Mouse (Mus musculus): Measurements from ENCODE around the gene Atf7. TPM values are rescaled to one million over a fixed set of nuclear protein-coding genes. Genes with fewer than 3 reads are reported as not detected.

Atf7 gene
- polyA plus RNA-seq, 1 experiment from 2014 or later = 15.0 TPM

DNA sequence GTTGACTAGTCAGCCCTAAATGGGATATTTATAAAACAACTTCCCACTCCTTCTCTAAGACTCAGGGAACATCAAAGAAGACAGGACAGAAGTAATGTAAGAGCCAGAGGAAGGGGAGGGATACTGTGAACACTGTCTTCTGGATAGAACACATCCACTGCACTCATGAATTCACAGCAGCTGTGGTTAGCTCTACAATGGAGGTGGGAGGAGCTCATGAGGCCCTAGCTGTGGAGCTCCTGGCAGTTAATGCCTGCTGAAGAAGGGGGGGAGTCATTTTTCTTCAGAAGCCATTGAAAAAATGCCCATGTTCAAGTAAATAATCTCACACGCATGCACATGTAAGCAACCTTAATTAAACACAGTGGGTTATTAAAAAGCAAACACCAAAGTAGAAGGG lies 48.3 kb downstream of the Atf7 start:
- no peaks in the 10 kb centered on the region for H3K27me3 ChIP-seq (replicated peaks; ENCODE audit: control insufficient read depth, insufficient read depth, low read length)
- no peak for ATAC-seq
- no peak for TF ChIP-seq CTCF (IDR thresholded peaks at IDR 0.05; ENCODE audit: low read depth)
- no peak overlapping the region for H3K4me2 ChIP-seq (replicated peaks; ENCODE audit: low read depth)
- H3K4me1 ChIP-seq (replicated peaks; ENCODE audit: control insufficient read depth, insufficient read depth, low read length) = no peaks in the 10 kb centered on the region
- H3K9me3 ChIP-seq (ENCODE audit: control insufficient read depth) = no peaks in the 10 kb centered on the region
- no peak overlapping the region for H3K27ac ChIP-seq (ENCODE audit: low read depth, low read length)
- 89% methylated on average over 1 of the region's 1 CpGs for WGBS
- H3K9ac ChIP-seq (ENCODE audit: low read depth, low read length) = no peak overlapping the region
- no peaks in the 10 kb centered on the region for H3K36me3 ChIP-seq (ENCODE audit: control insufficient read depth, insufficient read depth)
- no peak overlapping the region for H3K4me3 ChIP-seq (ENCODE audit: low read depth, low read length)

DNA sequence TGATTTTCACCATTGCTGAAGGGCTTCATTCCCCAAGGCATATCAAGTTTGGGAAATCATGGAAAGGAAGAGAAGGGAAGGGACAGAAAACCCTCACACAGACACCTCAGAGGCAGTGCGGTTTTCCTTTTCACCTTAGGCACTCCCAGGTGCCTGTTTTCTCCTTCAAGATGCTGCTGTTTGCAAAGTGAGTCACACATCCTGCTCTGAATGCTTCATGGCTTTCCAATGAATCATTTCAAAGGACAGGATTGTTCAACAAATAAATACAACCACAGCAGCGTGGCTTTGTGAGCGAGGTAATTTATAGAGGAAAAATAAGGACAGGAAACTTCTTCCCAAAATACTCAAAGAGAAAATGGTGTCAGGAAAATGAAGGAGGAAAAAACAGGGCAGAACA lies 53.2 kb downstream of the Atf7 start:
- Histone ChIP-seq H3K27ac (ENCODE audit: low read depth, low read length) (no peak overlapping the region), H3K9me3 (ENCODE audit: control insufficient read depth) (no peaks in the 10 kb centered on the region), H3K36me3 (ENCODE audit: control insufficient read depth, insufficient read depth) (no peaks in the 10 kb centered on the region), H3K4me3 (ENCODE audit: low read depth, low read length) (no peak overlapping the region), H3K4me2 (replicated peaks; ENCODE audit: low read depth) (no peak overlapping the region), H3K9ac (ENCODE audit: low read depth, low read length) (no peak overlapping the region), H3K4me1 (replicated peaks; ENCODE audit: control insufficient read depth, insufficient read depth, low read length) (no peaks in the 10 kb centered on the region), H3K27me3 (replicated peaks; ENCODE audit: control insufficient read depth, insufficient read depth, low read length) (no peaks in the 10 kb centered on the region)
- 51% methylated on average over 3 of the region's 3 CpGs for WGBS
- ATAC-seq = no peak
- TF ChIP-seq CTCF (IDR thresholded peaks at IDR 0.05; ENCODE audit: low read depth) = no peak

DNA sequence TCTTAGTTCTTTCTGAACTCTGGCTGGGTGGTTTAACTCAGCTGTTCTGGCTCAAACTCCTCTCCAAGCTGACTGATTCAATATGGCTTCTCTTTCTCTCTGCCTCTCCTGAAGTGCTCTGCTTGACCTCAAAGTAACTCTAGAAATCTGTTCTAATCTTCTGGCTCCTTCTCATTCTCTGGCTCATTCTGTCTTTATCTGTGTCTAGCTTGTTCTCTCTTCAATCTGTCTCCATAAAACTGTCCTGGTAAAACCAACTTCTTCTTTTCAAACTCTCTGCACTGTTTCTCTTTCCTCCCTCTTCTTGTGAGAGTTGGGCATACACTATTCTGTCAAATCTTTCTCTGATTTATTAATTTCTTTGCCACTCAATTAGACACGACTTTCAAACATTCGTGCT lies 57.4 kb downstream of the Atf7 start:
- Histone ChIP-seq H3K9ac (ENCODE audit: low read depth, low read length) (no peak overlapping the region), H3K27ac (ENCODE audit: low read depth, low read length) (no peak overlapping the region), H3K36me3 (ENCODE audit: control insufficient read depth, insufficient read depth) (no peaks in the 10 kb centered on the region), H3K4me3 (ENCODE audit: low read depth, low read length) (no peak overlapping the region), H3K9me3 (ENCODE audit: control insufficient read depth) (no peaks in the 10 kb centered on the region), H3K27me3 (replicated peaks; ENCODE audit: control insufficient read depth, insufficient read depth, low read length) (no peaks in the 10 kb centered on the region), H3K4me2 (replicated peaks; ENCODE audit: low read depth) (no peak overlapping the region), H3K4me1 (replicated peaks; ENCODE audit: control insufficient read depth, insufficient read depth, low read length) (no peaks in the 10 kb centered on the region)
- no peak for ATAC-seq
- no peak for TF ChIP-seq CTCF (IDR thresholded peaks at IDR 0.05; ENCODE audit: low read depth)
- WGBS = 77% methylated on average over 2 of the region's 2 CpGs

DNA sequence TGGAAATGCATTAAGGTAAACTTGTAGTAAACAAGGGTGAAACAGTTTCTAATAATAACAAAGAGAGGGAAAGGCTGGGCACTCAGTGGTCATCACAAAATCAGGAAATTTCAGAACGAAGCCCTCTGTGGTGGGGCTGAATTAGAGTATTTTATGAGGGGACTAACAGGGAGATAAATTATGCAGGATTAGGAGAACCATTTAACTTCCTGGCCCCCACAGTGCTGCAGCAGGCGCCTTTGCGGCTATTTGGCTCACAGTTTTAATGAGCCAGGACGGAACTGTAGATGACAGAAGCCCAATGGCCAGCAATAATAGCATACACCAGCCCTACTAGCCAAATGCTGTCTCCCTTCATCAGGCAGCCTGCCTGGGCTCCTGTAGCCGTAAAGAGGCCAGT lies 61.6 kb downstream of the Atf7 start:
- Histone ChIP-seq H3K4me1 (replicated peaks; ENCODE audit: control insufficient read depth, insufficient read depth, low read length) (no peaks in the 10 kb centered on the region), H3K9me3 (ENCODE audit: control insufficient read depth) (no peaks in the 10 kb centered on the region), H3K36me3 (ENCODE audit: control insufficient read depth, insufficient read depth) (peaks cover 9% of the 10 kb centered on the region), H3K9ac (ENCODE audit: low read depth, low read length) (no peak overlapping the region), H3K27me3 (replicated peaks; ENCODE audit: control insufficient read depth, insufficient read depth, low read length) (no peaks in the 10 kb centered on the region), H3K4me3 (ENCODE audit: low read depth, low read length) (no peak overlapping the region), H3K27ac (ENCODE audit: low read depth, low read length) (no peak overlapping the region), H3K4me2 (replicated peaks; ENCODE audit: low read depth) (no peak overlapping the region)
- no peak for ATAC-seq
- 88% methylated on average over 5 of the region's 5 CpGs for WGBS
- no peak for TF ChIP-seq CTCF (IDR thresholded peaks at IDR 0.05; ENCODE audit: low read depth)

DNA sequence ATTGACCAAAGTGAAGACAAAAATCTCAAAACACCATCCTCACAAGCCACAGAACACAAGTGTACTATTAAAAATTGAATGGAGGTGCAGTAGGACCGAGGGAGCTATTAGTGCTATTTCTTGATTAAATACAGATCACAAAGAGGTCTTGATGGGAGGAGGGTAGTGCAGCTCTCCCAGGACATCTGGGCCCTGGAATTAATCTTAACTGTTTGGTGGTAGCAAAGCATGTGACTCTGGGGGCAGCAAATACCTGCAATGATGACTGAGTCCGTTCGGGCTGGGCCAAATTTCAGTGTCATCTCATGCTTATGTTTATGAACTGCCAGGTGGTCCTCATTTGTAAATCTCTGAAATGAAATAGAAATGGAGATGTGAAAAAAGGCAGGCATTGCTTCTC lies 62.2 kb downstream of the Atf7 start:
- WGBS = 82% methylated on average over 3 of the region's 3 CpGs
- ATAC-seq = no peak
- H3K4me2 ChIP-seq (replicated peaks; ENCODE audit: low read depth) = no peak overlapping the region
- TF ChIP-seq CTCF (IDR thresholded peaks at IDR 0.05; ENCODE audit: low read depth) = no peak
- H3K36me3 ChIP-seq (ENCODE audit: control insufficient read depth, insufficient read depth) = peaks cover 9% of the 10 kb centered on the region
- no peak overlapping the region for H3K9ac ChIP-seq (ENCODE audit: low read depth, low read length)
- no peak overlapping the region for H3K27ac ChIP-seq (ENCODE audit: low read depth, low read length)
- H3K9me3 ChIP-seq (ENCODE audit: control insufficient read depth) = no peaks in the 10 kb centered on the region
- H3K4me3 ChIP-seq (ENCODE audit: low read depth, low read length) = no peak overlapping the region
- no peaks in the 10 kb centered on the region for H3K27me3 ChIP-seq (replicated peaks; ENCODE audit: control insufficient read depth, insufficient read depth, low read length)
- no peaks in the 10 kb centered on the region for H3K4me1 ChIP-seq (replicated peaks; ENCODE audit: control insufficient read depth, insufficient read depth, low read length)

DNA sequence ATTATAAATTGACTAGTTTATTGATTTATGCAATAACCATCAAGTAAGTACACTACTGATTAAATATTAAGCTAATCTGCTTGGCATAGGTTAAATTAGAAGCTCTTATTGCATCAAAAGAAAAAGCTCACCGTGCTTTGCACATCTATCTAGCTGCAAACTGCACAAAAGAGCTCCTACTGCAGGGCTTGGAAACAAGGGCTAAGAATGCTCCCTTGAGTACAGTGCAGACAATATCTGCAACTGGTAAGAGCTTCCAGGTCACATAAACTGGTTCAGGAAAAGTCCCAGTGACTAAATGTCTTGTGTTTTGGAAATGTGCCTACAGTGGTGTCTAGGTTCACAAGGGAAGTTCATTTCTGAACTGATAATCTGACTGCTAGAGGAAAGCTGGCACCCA lies 62.8 kb downstream of the Atf7 start:
- H3K4me1 ChIP-seq (replicated peaks; ENCODE audit: control insufficient read depth, insufficient read depth, low read length) = no peaks in the 10 kb centered on the region
- no peaks in the 10 kb centered on the region for H3K27me3 ChIP-seq (replicated peaks; ENCODE audit: control insufficient read depth, insufficient read depth, low read length)
- no peak overlapping the region for H3K4me3 ChIP-seq (ENCODE audit: low read depth, low read length)
- H3K9ac ChIP-seq (ENCODE audit: low read depth, low read length) = no peak overlapping the region
- ATAC-seq = no peak
- H3K27ac ChIP-seq (ENCODE audit: low read depth, low read length) = no peak overlapping the region
- H3K4me2 ChIP-seq (replicated peaks; ENCODE audit: low read depth) = no peak overlapping the region
- H3K36me3 ChIP-seq (ENCODE audit: control insufficient read depth, insufficient read depth) = peaks cover 13% of the 10 kb centered on the region
- H3K9me3 ChIP-seq (ENCODE audit: control insufficient read depth) = no peaks in the 10 kb centered on the region
- TF ChIP-seq CTCF (IDR thresholded peaks at IDR 0.05; ENCODE audit: low read depth) = no peak
- 67% methylated on average over 1 of the region's 1 CpGs for WGBS

DNA sequence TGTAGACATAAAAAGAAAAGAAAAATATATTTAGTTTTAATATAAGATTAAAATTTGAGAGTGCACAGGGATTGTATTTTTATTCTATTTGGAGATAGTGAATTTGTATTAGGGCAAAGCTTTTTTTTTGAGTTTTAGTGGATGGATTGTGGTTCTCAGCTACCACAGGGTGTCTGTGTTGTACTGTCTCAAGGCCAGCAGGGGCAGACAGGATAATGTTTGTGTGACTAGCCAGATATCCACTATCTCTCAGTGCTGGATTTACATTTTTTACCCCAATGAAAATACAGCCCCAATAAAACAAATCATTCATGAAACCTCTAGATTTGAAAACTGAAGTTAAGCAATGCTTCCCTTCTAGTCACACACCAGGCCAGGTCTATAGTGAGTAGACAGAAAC lies 67.7 kb downstream of the Atf7 start:
- Histone ChIP-seq H3K36me3 (ENCODE audit: control insufficient read depth, insufficient read depth) (peaks cover 57% of the 10 kb centered on the region), H3K4me1 (replicated peaks; ENCODE audit: control insufficient read depth, insufficient read depth, low read length) (no peaks in the 10 kb centered on the region), H3K4me2 (replicated peaks; ENCODE audit: low read depth) (no peak overlapping the region), H3K4me3 (ENCODE audit: low read depth, low read length) (no peak overlapping the region), H3K27ac (ENCODE audit: low read depth, low read length) (no peak overlapping the region), H3K9ac (ENCODE audit: low read depth, low read length) (no peak overlapping the region), H3K9me3 (ENCODE audit: control insufficient read depth) (no peaks in the 10 kb centered on the region), H3K27me3 (replicated peaks; ENCODE audit: control insufficient read depth, insufficient read depth, low read length) (no peaks in the 10 kb centered on the region)
- no peak for ATAC-seq
- TF ChIP-seq CTCF (IDR thresholded peaks at IDR 0.05; ENCODE audit: low read depth) = peak; percentile 57

Measured in intestine, postnatal 0 days (tissue).